Mouse (Mus musculus) ES-E14 (cell line): ENCODE data around the gene G430095P16Rik.

Source experiments
- CHD2 ChIP-seq: IDR thresholded peaks from 2 replicates; pipeline ENCODE4 v1.6.1; 2014; ENCODE audit warnings: mild to moderate bottlenecking, low read depth, low read length, inconsistent platforms
- HCFC1 ChIP-seq: IDR thresholded peaks from 2 replicates; pipeline ENCODE4 v1.6.1; 2012; ENCODE audit warnings: low read length, inconsistent platforms, borderline replicate concordance; ENCODE audit not compliant: insufficient read depth
- MAFK ChIP-seq: IDR thresholded peaks from 2 replicates; pipeline ENCODE4 v1.6.1; 2014; ENCODE audit warnings: mild to moderate bottlenecking, low read depth, low read length, inconsistent platforms; ENCODE audit not compliant: insufficient read depth
- ZC3H11A ChIP-seq: IDR thresholded peaks from 2 replicates; pipeline ENCODE4 v1.6.1; 2012; ENCODE audit warnings: low read depth, mild to moderate bottlenecking, inconsistent platforms, low read length, borderline replicate concordance
- ZNF384 ChIP-seq: IDR thresholded peaks from 2 replicates; pipeline ENCODE4 v1.6.1; 2012; ENCODE audit warnings: low read depth, low read length, inconsistent platforms

DNA sequence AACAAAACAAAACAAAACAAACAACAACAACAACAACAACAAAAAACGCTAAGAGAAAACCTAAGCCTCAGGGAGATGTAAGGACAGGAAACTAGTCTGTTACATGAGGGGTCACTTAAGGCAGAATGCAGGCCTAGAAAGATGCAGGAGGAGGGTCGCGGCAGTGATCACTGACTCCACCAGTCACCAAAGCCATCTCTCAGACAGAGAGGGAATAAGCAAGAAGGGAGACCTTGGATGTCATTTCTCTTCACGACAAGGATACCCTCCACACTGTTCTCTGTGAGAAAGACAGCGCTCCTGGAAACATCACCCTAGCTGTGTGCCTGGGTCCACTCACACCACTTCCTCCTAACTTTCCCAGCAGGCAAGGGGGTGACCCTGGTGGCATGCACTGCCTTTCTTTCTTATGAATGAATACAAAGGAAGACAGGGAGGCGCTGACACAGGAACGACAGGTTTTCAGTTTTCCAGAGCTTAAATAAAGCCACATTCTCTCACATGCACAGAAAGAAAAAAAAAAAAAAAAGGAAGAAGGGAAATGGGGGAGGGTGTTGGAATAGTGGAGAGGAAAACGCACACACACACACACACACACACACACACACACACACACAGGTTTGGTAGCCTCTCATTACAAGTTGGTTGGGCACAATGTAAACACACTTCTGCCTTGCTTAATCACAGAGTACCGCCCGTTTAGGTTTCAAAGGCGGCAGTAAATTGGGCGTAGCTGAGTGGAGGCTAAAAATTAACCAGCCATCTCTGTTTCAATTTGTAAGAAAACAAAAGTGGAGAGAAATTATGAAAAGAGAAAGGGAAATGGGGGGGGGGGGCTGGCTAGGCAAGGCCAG, 47.5 kb downstream of the G430095P16Rik start:
- TF ChIP-seq ZNF384 (no peak), HCFC1 (no peak), ZC3H11A (no peak), CHD2 (no peak), MAFK (no peak)
